Mouse (Mus musculus) CH12.LX (cell line): ENCODE data around the gene Zfp108. TPM values are rescaled to one million over a fixed set of nuclear protein-coding genes. Genes with fewer than 3 reads are reported as not detected.

ENCODE experiments used
- DNase-seq: peaks from one replicate; pipeline ENCODE4 v3.0.0-alpha.2; 2013; ENCODE audit errors: extremely low read depth
- H3K27ac ChIP-seq: 2 replicates; pipeline ENCODE4 v1.5.1; 2012; ENCODE audit warnings: low read depth, mild to moderate bottlenecking, control low read depth, moderate library complexity; ENCODE audit not compliant: insufficient read depth
- H3K27me3 ChIP-seq: replicated peaks from 2 replicates; pipeline ENCODE3; 2012; ENCODE audit warnings: inconsistent platforms
- H3K36me3 ChIP-seq, 2 experiments: replicated peaks in 1 of 2; 2 replicates each; pipeline versions ENCODE3 to v1.6.1; 2012; ENCODE audit warnings: inconsistent platforms in 1 of 2, low read length in 1 of 2, mild to moderate bottlenecking in 1 of 2, mixed read lengths in 1 of 2, moderate library complexity in 1 of 2; ENCODE audit not compliant: control insufficient read depth in 1 of 2, insufficient read depth in 1 of 2
- H3K4me1 ChIP-seq, 2 experiments: 2 replicates each; pipeline ENCODE4 v1.6.1; 2012; ENCODE audit warnings: inconsistent platforms in 1 of 2, moderate library complexity in 1 of 2; ENCODE audit not compliant: insufficient read depth in 2 of 2, control insufficient read depth in 1 of 2
- H3K4me2 ChIP-seq: 2 replicates; pipeline ENCODE4 v1.6.1; 2012; ENCODE audit warnings: low read depth, mild to moderate bottlenecking, control low read depth; ENCODE audit not compliant: poor library complexity, insufficient read depth, severe bottlenecking
- H3K4me3 ChIP-seq, 3 experiments: fragments of 150-350 bp in 1 of 3; sonication (generic) in 1 of 3; replicated peaks in 1 of 3; 2 replicates each; pipeline versions ENCODE3 to v1.5.1; 2011 to 2012; ENCODE audit warnings: low read depth in 2 of 3, low read length in 2 of 3, mild to moderate bottlenecking in 2 of 3, moderate library complexity in 2 of 3, control low read depth in 1 of 3, improper control_type of control experiment in 1 of 3, inconsistent platforms in 1 of 3, mixed read lengths in 1 of 3; ENCODE audit not compliant: poor library complexity in 1 of 3
- H3K79me2 ChIP-seq: replicated peaks from 2 replicates; pipeline ENCODE4 v1.6.1; 2012; ENCODE audit warnings: mild to moderate bottlenecking, moderate library complexity; ENCODE audit not compliant: control insufficient read depth, poor library complexity, insufficient read depth, severe bottlenecking; ENCODE audit errors: extremely low read depth
- H3K9ac ChIP-seq: 2 replicates; pipeline ENCODE4 v1.6.1; 2012; ENCODE audit warnings: low read depth, mild to moderate bottlenecking, control low read depth, moderate library complexity; ENCODE audit not compliant: insufficient read depth
- H3K9me3 ChIP-seq: replicated peaks from 2 replicates; pipeline ENCODE3; 2012; ENCODE audit warnings: low read length, inconsistent platforms, mixed read lengths
- BHLHE40 ChIP-seq: IDR thresholded peaks from 2 replicates; pipeline ENCODE4 v1.6.1; 2011; ENCODE audit warnings: mild to moderate bottlenecking, low read depth, low read length, improper control_type of control experiment
- CHD1 ChIP-seq: IDR thresholded peaks from 2 replicates; pipeline ENCODE4 v1.6.1; 2012; ENCODE audit warnings: low read depth, low read length, improper control_type of control experiment, inconsistent platforms
- CTCF ChIP-seq, 2 experiments: IDR thresholded peaks in 1 of 2; conservative IDR thresholded peaks in 1 of 2; 2 replicates each; pipeline ENCODE4 v1.5.1; 2011 to 2012; ENCODE audit warnings: low read depth in 2 of 2, low read length in 2 of 2, improper control_type of control experiment in 1 of 2, inconsistent platforms in 1 of 2, mild to moderate bottlenecking in 1 of 2, moderate library complexity in 1 of 2
- E2F4 ChIP-seq: IDR thresholded peaks from 2 replicates; pipeline ENCODE4 v1.6.1; 2011; ENCODE audit warnings: low read depth, low read length, improper control_type of control experiment; ENCODE audit not compliant: insufficient replicate concordance
- ETS1 ChIP-seq: conservative IDR thresholded peaks from 2 replicates; pipeline ENCODE4 v1.6.1; 2012; ENCODE audit warnings: low read depth, mild to moderate bottlenecking, inconsistent platforms, low read length, improper control_type of control experiment, moderate library complexity
- KAT2A ChIP-seq: IDR thresholded peaks from 2 replicates; pipeline ENCODE4 v1.6.1; 2012; ENCODE audit warnings: low read length, improper control_type of control experiment, inconsistent platforms; ENCODE audit not compliant: insufficient replicate concordance
- MAX ChIP-seq: IDR thresholded peaks from 2 replicates; pipeline ENCODE4 v1.6.1; 2011; ENCODE audit warnings: low read length, improper control_type of control experiment
- MYC ChIP-seq: IDR thresholded peaks from 2 replicates; pipeline ENCODE4 v1.6.1; 2011; ENCODE audit warnings: low read depth, mild to moderate bottlenecking, improper control_type of control experiment, low read length
- NELFE ChIP-seq: IDR thresholded peaks from 2 replicates; pipeline ENCODE4 v1.6.1; 2011; ENCODE audit warnings: low read depth, low read length, improper control_type of control experiment
- NRF1 ChIP-seq: IDR thresholded peaks from 2 replicates; pipeline ENCODE4 v1.6.1; 2014; ENCODE audit warnings: low read depth, mild to moderate bottlenecking, inconsistent platforms, low read length, improper control_type of control experiment, moderate library complexity
- PAX5 ChIP-seq: IDR thresholded peaks from 2 replicates; pipeline ENCODE4 v1.6.1; 2012; ENCODE audit warnings: low read length, inconsistent platforms, mixed read lengths
- POLR2AphosphoS2 ChIP-seq: IDR thresholded peaks from 2 replicates; pipeline ENCODE4 v1.6.1; 2011; ENCODE audit warnings: low read depth, low read length, improper control_type of control experiment
- RAD21 ChIP-seq: IDR thresholded peaks from 2 replicates; pipeline ENCODE4 v1.6.1; 2011; ENCODE audit warnings: low read depth, mild to moderate bottlenecking, low read length, improper control_type of control experiment, moderate library complexity
- SIN3A ChIP-seq: IDR thresholded peaks from 2 replicates; pipeline ENCODE4 v1.6.1; 2012; ENCODE audit warnings: low read length, improper control_type of control experiment, inconsistent platforms
- ZC3H11A ChIP-seq: IDR thresholded peaks from 2 replicates; pipeline ENCODE4 v1.6.1; 2012; ENCODE audit warnings: low read depth, mild to moderate bottlenecking, inconsistent platforms, low read length, improper control_type of control experiment
- ZKSCAN1 ChIP-seq: IDR thresholded peaks from 2 replicates; pipeline ENCODE4 v1.6.1; 2012; ENCODE audit warnings: low read depth, inconsistent platforms, low read length, improper control_type of control experiment, borderline replicate concordance
- ZMIZ1 ChIP-seq: IDR thresholded peaks from 2 replicates; pipeline ENCODE4 v1.6.1; 2012; ENCODE audit warnings: low read depth, mild to moderate bottlenecking, inconsistent platforms, low read length, improper control_type of control experiment
- dilution Hi-C: fragments of 300-500 bp; cut with MboI; formaldehyde crosslinking; loops from 2 replicates; pipeline ENCODE4 v1.14.3; 2020; ENCODE audit warnings: low sequenced_read_pairs; ENCODE audit not compliant: extremely low pct_unique_long_range_greater_than_20kb, extremely low pct_ligation_motif_present
- in situ Hi-C: fragments of 300-500 bp; cut with MboI; formaldehyde crosslinking; loops from 3 replicates; pipeline ENCODE4 v1.14.3; 2019; ENCODE audit warnings: low sequenced_read_pairs, low pct_ligation_motif_present, low pct_unique_long_range_greater_than_20kb, mixed read lengths
- polyA plus RNA-seq: library from polyadenylated mRNA; unstranded; fragments of >175 nt; gene quantifications from 2 replicates; pipeline ENCODE4 v1.2.1, GENCODE M21; 2012; ENCODE audit warnings: low read depth; ENCODE audit not compliant: insufficient read length
- total RNA-seq, 2 experiments: library from RNA; depleted of rRNA; stranded (reverse); fragments of 300-350 nt in 1 of 2; fragments of >200 nt in 1 of 2; gene quantifications; 2 replicates each; pipeline ENCODE4 v1.2.3; 2012 to 2014

Zfp108 gene
- total and polyA plus RNA-seq, 3 experiments, result not detected

DNA sequence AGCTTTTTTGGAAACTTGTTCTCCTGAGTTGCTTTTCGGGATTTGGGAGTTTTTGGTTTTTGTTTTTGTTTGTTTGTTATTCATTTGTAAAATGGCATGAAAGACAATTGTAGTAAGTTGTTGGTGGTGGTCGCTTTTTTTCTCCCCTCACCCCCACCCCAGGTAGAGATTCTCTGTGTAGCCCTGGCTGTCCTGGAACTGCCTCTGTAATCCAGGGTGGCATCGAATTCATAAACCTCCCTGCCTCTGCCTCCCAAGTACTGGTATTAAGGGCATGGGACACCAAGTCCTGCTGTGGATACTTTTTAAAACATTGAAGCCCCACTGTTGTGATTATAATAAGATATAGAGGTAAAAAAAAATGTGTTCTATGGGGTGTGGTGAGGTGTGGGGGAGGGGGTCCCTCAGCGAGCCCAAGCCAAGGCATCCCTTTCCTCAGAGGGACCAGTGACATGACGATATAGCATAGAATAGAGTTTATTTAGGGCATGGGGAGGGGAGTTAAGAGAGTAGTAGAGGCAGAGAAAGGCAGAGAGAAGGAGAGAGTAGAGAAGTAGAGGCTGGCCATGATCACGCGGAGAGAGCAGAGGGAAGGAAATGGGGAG lies 46.2 kb upstream of the Zfp108 start:
- peaks cover 3% of the 10 kb centered on the region for H3K9me3 ChIP-seq
- dilution Hi-C loops (no loop called here), in situ Hi-C loops (no loop called here)
- H3K27ac ChIP-seq, result no peak overlapping the region
- DNase-seq, result no peak
- H3K4me3 ChIP-seq, result no peak overlapping the region
- H3K79me2 ChIP-seq, result no peaks in the 10 kb centered on the region
- H3K4me2 ChIP-seq, result no peak overlapping the region
- no peaks in the 10 kb centered on the region for H3K4me1 ChIP-seq
- TF ChIP-seq ZC3H11A, result no peak
- no peak for TF ChIP-seq ZKSCAN1
- no peak for TF ChIP-seq SIN3A
- no peak for TF ChIP-seq CTCF (conservative IDR thresholded peaks at IDR 0.05 in 1 of 2, IDR thresholded peaks at IDR 0.05 in 1 of 2; ENCODE audit: low read depth in 2 of 2, low read length in 2 of 2)
- no peak for TF ChIP-seq NRF1
- no peak for TF ChIP-seq NELFE
- TF ChIP-seq PAX5, result no peak
- TF ChIP-seq E2F4, result no peak
- TF ChIP-seq ZMIZ1, result no peak
- H3K27me3 ChIP-seq, result peaks cover 49% of the 10 kb centered on the region
- no peak overlapping the region for H3K9ac ChIP-seq
- no peaks in the 10 kb centered on the region for H3K36me3 ChIP-seq

DNA sequence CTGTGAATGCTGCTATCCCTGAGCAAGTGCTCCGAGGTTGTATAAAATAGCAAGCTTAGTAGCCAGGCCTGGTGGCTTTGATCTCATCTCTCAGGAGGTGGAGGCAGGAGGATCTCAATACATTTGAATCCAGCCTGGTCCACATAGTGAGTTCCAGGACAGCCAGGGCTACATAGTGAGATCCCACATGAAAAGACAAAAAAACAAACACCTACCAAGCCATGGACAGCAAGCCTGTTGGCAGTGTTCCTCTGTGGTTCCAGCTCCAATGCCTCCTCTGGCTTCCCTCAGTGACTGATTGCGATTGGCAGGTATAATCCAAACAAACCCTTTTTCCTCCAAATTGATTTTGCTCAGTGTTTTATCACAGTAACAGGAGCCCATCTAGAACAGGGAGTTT lies 44.3 kb upstream of the Zfp108 start:
- in situ Hi-C loops, result no loop called here

DNA sequence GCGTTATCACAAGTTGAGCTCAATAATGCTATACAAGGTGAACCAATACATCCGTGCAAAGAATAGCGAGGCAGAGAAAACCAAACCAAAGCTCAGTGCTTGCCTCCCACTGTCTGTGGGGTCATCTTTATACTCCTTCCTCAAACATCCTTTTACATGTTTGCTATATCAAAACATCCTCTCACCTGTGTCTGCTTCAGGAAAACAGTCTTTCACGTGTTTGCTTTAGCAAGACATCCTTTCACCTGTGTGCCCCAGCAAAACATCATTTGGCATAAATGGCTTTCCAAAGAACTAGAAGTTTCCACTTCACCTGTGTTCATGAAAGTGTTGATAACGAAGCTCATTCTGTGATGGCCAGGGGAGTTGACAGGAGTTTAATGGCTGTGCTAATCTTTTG lies 43.3 kb upstream of the Zfp108 start, which contains the start of gene Zfp111:
Gene Zfp111, minus strand, starts transcription at position 101 of the 400 bp plus-strand sequence.
- no peaks in the 10 kb centered on the region for H3K36me3 ChIP-seq
- H3K4me1 ChIP-seq, result no peaks in the 10 kb centered on the region
- H3K9ac ChIP-seq, result no peak within 1 kb of the TSS
- TF ChIP-seq E2F4, result no peak
- no peak for TF ChIP-seq POLR2AphosphoS2
- TF ChIP-seq ZC3H11A, result no peak
- TF ChIP-seq BHLHE40, result no peak
- no peak for TF ChIP-seq MAX
- no peak for TF ChIP-seq PAX5
- TF ChIP-seq RAD21, result no peak
- TF ChIP-seq SIN3A, result no peak
- TF ChIP-seq NRF1, result no peak
- no peak for TF ChIP-seq KAT2A
- no peak for TF ChIP-seq CHD1
- H3K4me2 ChIP-seq, result no peak within 1 kb of the TSS
- H3K27ac ChIP-seq, result no peak within 1 kb of the TSS
- no peaks in the 10 kb centered on the region for H3K79me2 ChIP-seq
- in situ Hi-C loops (no loop called here), dilution Hi-C loops (no loop called here)
- H3K9me3 ChIP-seq, result peaks cover 6% of the 10 kb centered on the region
- no peak within 1 kb of the TSS for H3K4me3 ChIP-seq
- H3K27me3 ChIP-seq, result peaks cover 54% of the 10 kb centered on the region
- no peak for DNase-seq

More for the DNA sequence above, 44.3 kb upstream of the Zfp108 start:
- Histone ChIP-seq H3K4me3 (no peak overlapping the region), H3K9ac (no peak overlapping the region), H3K4me1 (no peaks in the 10 kb centered on the region), H3K79me2 (no peaks in the 10 kb centered on the region), H3K36me3 (no peaks in the 10 kb centered on the region), H3K27me3 (peaks cover 58% of the 10 kb centered on the region), H3K9me3 (peaks cover 3% of the 10 kb centered on the region), H3K27ac (no peak overlapping the region), H3K4me2 (no peak overlapping the region)
- dilution Hi-C loops, result no loop called here
- no peak for TF ChIP-seq E2F4
- no peak for TF ChIP-seq PAX5
- no peak for TF ChIP-seq MYC
- no peak for TF ChIP-seq ETS1
- TF ChIP-seq CTCF (conservative IDR thresholded peaks at IDR 0.05 in 1 of 2, IDR thresholded peaks at IDR 0.05 in 1 of 2; ENCODE audit: low read depth in 2 of 2, low read length in 2 of 2), result no peak
- TF ChIP-seq KAT2A, result no peak
- no peak for DNase-seq
